Mouse (Mus musculus): ENCODE results near the gene Gm45234.

GRCm38 (mm10) chr6:124746654-124747632 is 8.9 kb downstream of the Gm45234 start:
- TF ChIP-seq HCFC1 (IDR thresholded peaks at IDR 0.05; ENCODE audit: borderline replicate concordance, insufficient read depth, low read length) (no peak), ZC3H11A (IDR thresholded peaks at IDR 0.05; ENCODE audit: borderline replicate concordance, low read depth, low read length) (no peak)

Data from ES-E14 (cell line).